Mouse (Mus musculus) liver, postnatal 0 days (tissue): ENCODE measurements around the gene Olfr807. TPM values are rescaled to one million over a fixed set of nuclear protein-coding genes. Genes with fewer than 3 reads are reported as not detected.

Experiments used
- ATAC-seq: fragments of 200-750 bp; cut with Nextera tagmentation; 2 replicates; pipeline ENCODE4 v1.8.0; 2017; ENCODE audit warnings: mild to moderate bottlenecking, moderate library complexity
- DNase-seq: peaks from one replicate; pipeline ENCODE4 v3.0.0-alpha.2; 2016
- H3K27ac ChIP-seq: fragments of 300-500 bp; sonication (generic); 2 replicates; pipeline ENCODE4 v1.5.1; 2014; ENCODE audit warnings: antibody characterized with exemption, moderate library complexity, mild to moderate bottlenecking, low read depth
- H3K27me3 ChIP-seq: fragments of 300-500 bp; sonication (generic); 2 replicates; pipeline ENCODE4 v1.6.1; 2014; ENCODE audit warnings: low read length, control low read depth, mixed read lengths; ENCODE audit not compliant: insufficient read depth
- H3K36me3 ChIP-seq: fragments of 300-500 bp; sonication (generic); replicated peaks from 2 replicates; pipeline ENCODE4 v1.6.1; 2014; ENCODE audit warnings: mild to moderate bottlenecking, control low read depth, low read length, moderate library complexity, mixed read lengths; ENCODE audit not compliant: insufficient read depth
- H3K4me1 ChIP-seq: fragments of 300-500 bp; sonication (generic); 2 replicates; pipeline ENCODE4 v1.6.1; 2014; ENCODE audit warnings: antibody characterized with exemption, mild to moderate bottlenecking, control low read depth; ENCODE audit not compliant: insufficient read depth
- H3K4me2 ChIP-seq: fragments of 300-500 bp; sonication (generic); 2 replicates; pipeline ENCODE4 v1.6.1; 2014; ENCODE audit warnings: low read depth, mild to moderate bottlenecking, low read length, moderate library complexity, mixed read lengths
- H3K4me3 ChIP-seq: fragments of 300-500 bp; sonication (generic); 2 replicates; pipeline ENCODE4 v1.5.1; 2014; ENCODE audit warnings: low read depth, low read length
- H3K9ac ChIP-seq: fragments of 300-500 bp; sonication (generic); replicated peaks from 2 replicates; pipeline ENCODE4 v1.6.1; 2014; ENCODE audit warnings: mild to moderate bottlenecking, moderate library complexity
- H3K9me3 ChIP-seq: fragments of 300-500 bp; sonication (generic); 2 replicates; pipeline ENCODE4 v1.6.1; 2016; ENCODE audit warnings: mild to moderate bottlenecking, control low read depth, low read length, mixed read lengths
- CTCF ChIP-seq: sonication (generic); IDR thresholded peaks from 2 replicates; pipeline ENCODE4 v1.5.1; 2016; ENCODE audit warnings: antibody characterized with exemption, low read depth
- EP300 ChIP-seq: IDR thresholded peaks from 2 replicates; pipeline ENCODE4 v1.6.1; 2016; ENCODE audit warnings: antibody characterized with exemption, low read depth, mild to moderate bottlenecking
- WGBS: fragments of 180-500 bp; shearing (Covaris S2); extraction: QIAGEN DNeasy Blood & Tissue Kit; methylation state at CpG from one replicate; pipeline ENCODE4 v1.1.7; 2014; ENCODE audit not compliant: insufficient replicate concordance; 5-methylcytosine and 5-hydroxymethylcytosine counted together
- polyA plus RNA-seq: library from polyadenylated mRNA; unstranded; fragments of >200 nt; fragmentation: Nextera tagmentation; extraction: Ambion mirVana; gene quantifications from 2 replicates; pipeline ENCODE4 v1.2.1, GENCODE M21; 2015

The Olfr807 gene
- not detected in 2 replicates for polyA plus RNA-seq

DNA sequence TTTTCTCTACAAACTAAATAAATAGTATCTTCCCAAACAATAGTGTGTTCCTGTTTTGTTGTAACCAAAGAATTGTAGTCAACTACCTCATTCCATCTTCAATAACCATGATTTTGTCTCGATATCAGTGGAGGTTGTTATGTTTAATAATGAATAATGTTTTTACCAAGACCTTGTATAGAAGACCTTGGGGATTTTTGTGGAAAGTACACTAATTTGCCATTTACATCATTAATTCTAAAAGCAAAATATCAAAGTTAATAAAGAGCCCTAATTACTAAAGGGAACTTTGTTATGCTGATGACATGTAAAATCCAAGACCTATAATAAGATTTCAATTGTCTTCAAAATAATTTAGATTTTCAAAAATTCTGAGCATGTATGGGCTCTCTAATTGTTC, at the start of gene Olfr807:
Gene Olfr807, minus strand, starts transcription at position 101 of the 400 bp plus-strand sequence.
- DNase-seq (no peak), ATAC-seq (no peak)
- Histone ChIP-seq H3K4me2 (no peak within 1 kb of the TSS), H3K9me3 (no peaks in the 10 kb centered on the region), H3K27ac (no peak within 1 kb of the TSS), H3K4me1 (no peaks in the 10 kb centered on the region), H3K4me3 (no peak within 1 kb of the TSS), H3K27me3 (no peaks in the 10 kb centered on the region), H3K36me3 (no peaks in the 10 kb centered on the region), H3K9ac (no peak within 1 kb of the TSS)
- TF ChIP-seq EP300: no peak
- no peak for TF ChIP-seq CTCF
- 68% methylated on average over 1 of the region's 1 CpGs for WGBS

DNA sequence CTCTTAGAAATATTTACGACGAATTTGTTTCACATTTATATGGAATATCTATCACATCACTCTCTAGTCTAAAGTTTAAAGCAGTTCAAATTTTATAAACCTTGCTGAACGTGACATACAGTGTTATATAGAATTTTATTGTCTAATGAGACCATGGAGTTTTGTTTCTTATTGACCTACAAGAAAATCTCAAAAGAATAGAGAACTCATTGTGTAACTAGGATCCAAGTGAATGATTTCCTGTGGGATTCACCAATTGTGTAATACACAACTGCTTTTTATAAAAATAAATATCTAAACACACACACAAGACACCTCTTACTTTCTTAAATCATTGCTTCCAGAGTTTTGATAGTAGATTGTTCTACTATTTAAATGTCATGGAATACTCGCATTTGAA, 46.7 kb upstream of the Olfr807 start, which contains the start of gene Olfr811:
Gene Olfr811, minus strand, starts transcription at position 101 of the 400 bp plus-strand sequence.
- WGBS: 62% methylated on average over 4 of the region's 4 CpGs
- no peak for ATAC-seq

GRCm38 (mm10) chr10:129794817-129795216, 37.2 kb upstream of the Olfr807 start, which contains the start of gene Olfr810:
Gene Olfr810, minus strand, starts transcription at chr10:129794917.
- Histone ChIP-seq H3K27ac (no peak within 1 kb of the TSS), H3K4me1 (no peaks in the 10 kb centered on the region), H3K4me2 (no peak within 1 kb of the TSS), H3K36me3 (no peaks in the 10 kb centered on the region), H3K9ac (no peak within 1 kb of the TSS), H3K27me3 (no peaks in the 10 kb centered on the region), H3K9me3 (no peaks in the 10 kb centered on the region), H3K4me3 (no peak within 1 kb of the TSS)
- TF ChIP-seq EP300 (no peak), CTCF (no peak)
- no peak for ATAC-seq
- no peak for DNase-seq

More for the DNA sequence above, 46.7 kb upstream of the Olfr807 start, which contains the start of gene Olfr811:
- Histone ChIP-seq H3K9ac (no peak within 1 kb of the TSS), H3K36me3 (no peaks in the 10 kb centered on the region), H3K27me3 (no peaks in the 10 kb centered on the region), H3K9me3 (no peaks in the 10 kb centered on the region), H3K4me2 (no peak within 1 kb of the TSS), H3K4me3 (no peak within 1 kb of the TSS), H3K4me1 (no peaks in the 10 kb centered on the region), H3K27ac (no peak within 1 kb of the TSS)
- TF ChIP-seq CTCF (no peak), EP300 (no peak)
- DNase-seq: no peak

- H3K4me2 ChIP-seq: no peak overlapping the region
- no peak for DNase-seq
- TF ChIP-seq EP300: no peak
- no peak for TF ChIP-seq CTCF
- H3K4me1 ChIP-seq: no peaks in the 10 kb centered on the region
- H3K36me3 ChIP-seq: no peaks in the 10 kb centered on the region
- H3K9me3 ChIP-seq: no peaks in the 10 kb centered on the region
- H3K4me3 ChIP-seq: no peak overlapping the region
- H3K9ac ChIP-seq: no peak overlapping the region
- H3K27ac ChIP-seq: no peak overlapping the region
- H3K27me3 ChIP-seq: no peaks in the 10 kb centered on the region
- ATAC-seq: no peak
These were observed 20.5 kb upstream of the Olfr807 start for GRCm38 (mm10) chr10:129778123-129778522.

- TF ChIP-seq CTCF (no peak), EP300 (no peak)
- no peak for DNase-seq
These were observed 16.7 kb upstream of the Olfr807 start, which contains the start of gene Olfr809 for GRCm38 (mm10) chr10:129774338-129774737. Gene Olfr809, plus strand, starts transcription at chr10:129774638.

DNA sequence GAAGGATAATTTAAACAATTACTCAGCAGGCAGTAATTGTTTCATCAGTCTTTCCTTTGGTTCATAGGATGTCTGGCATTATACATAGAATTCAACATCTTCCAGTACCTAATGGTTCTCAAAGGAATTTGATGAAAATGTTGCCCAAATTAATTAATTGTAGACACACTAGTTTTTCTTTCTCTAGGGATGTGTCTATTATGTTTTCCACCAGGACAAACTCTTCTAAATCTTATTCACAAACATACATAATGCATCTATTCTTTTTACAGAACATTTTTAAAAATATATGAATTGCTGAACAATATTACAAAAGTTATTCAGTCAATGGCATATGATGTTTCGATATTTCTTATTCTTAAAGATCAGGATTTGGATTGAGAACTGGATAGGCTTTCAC, 7.6 kb upstream of the Olfr807 start, which contains the start of gene Olfr808:
Gene Olfr808, plus strand, starts transcription at position 301 of the 400 bp plus-strand sequence.
- 76% methylated on average over 1 of the region's 1 CpGs for WGBS
- ATAC-seq: no peak
- Histone ChIP-seq H3K27ac (no peak within 1 kb of the TSS), H3K4me3 (no peak within 1 kb of the TSS), H3K4me2 (no peak within 1 kb of the TSS), H3K27me3 (no peaks in the 10 kb centered on the region), H3K4me1 (no peaks in the 10 kb centered on the region), H3K9ac (no peak within 1 kb of the TSS), H3K36me3 (no peaks in the 10 kb centered on the region), H3K9me3 (no peaks in the 10 kb centered on the region)
- no peak for DNase-seq
- TF ChIP-seq CTCF (no peak), EP300 (no peak)

More at GRCm38 (mm10) chr10:129774338-129774737, 16.7 kb upstream of the Olfr807 start, which contains the start of gene Olfr809:
- H3K36me3 ChIP-seq: no peaks in the 10 kb centered on the region
- H3K27ac ChIP-seq: no peak within 1 kb of the TSS
- no peaks in the 10 kb centered on the region for H3K4me1 ChIP-seq
- no peak for ATAC-seq
- H3K9ac ChIP-seq: no peak within 1 kb of the TSS
- no peak within 1 kb of the TSS for H3K4me3 ChIP-seq
- H3K9me3 ChIP-seq: no peaks in the 10 kb centered on the region
- H3K27me3 ChIP-seq: no peaks in the 10 kb centered on the region
- H3K4me2 ChIP-seq: no peak within 1 kb of the TSS

- H3K9ac ChIP-seq: no peak within 1 kb of the TSS
- H3K36me3 ChIP-seq: no peaks in the 10 kb centered on the region
- no peaks in the 10 kb centered on the region for H3K9me3 ChIP-seq
- H3K4me2 ChIP-seq: no peak within 1 kb of the TSS
- no peaks in the 10 kb centered on the region for H3K27me3 ChIP-seq
- TF ChIP-seq EP300: no peak
- TF ChIP-seq CTCF: no peak
- no peak for DNase-seq
- no peak for ATAC-seq
- H3K4me1 ChIP-seq: no peaks in the 10 kb centered on the region
- H3K27ac ChIP-seq: no peak within 1 kb of the TSS
- no peak within 1 kb of the TSS for H3K4me3 ChIP-seq
These were observed 15.8 kb downstream of the Olfr807 start, which contains the start of gene Olfr806 for GRCm38 (mm10) chr10:129741821-129742220. Gene Olfr806, minus strand, starts transcription at chr10:129741921.
